Mouse (Mus musculus) liver, adult 2 months (tissue): ENCODE measurements around the gene P4hb. TPM values are rescaled to one million over a fixed set of nuclear protein-coding genes. Genes with fewer than 3 reads are reported as not detected.

Source experiments
- DNase-seq: peaks from one replicate; pipeline ENCODE4 v3.0.0-alpha.2; 2011; ENCODE audit warnings: low read depth, low spot score; ENCODE audit errors: extremely low read depth
- H3K27ac ChIP-seq: fragments of 200-500 bp; replicated peaks from 2 replicates; pipeline ENCODE4 v1.5.1; 2012; ENCODE audit warnings: low read depth, mild to moderate bottlenecking, control low read depth, inconsistent platforms, low read length; ENCODE audit not compliant: insufficient read depth
- H3K27me3 ChIP-seq: fragments of 200-500 bp; 2 replicates; pipeline ENCODE4 v1.6.1; 2012; ENCODE audit warnings: mild to moderate bottlenecking, moderate library complexity, low read length, inconsistent platforms; ENCODE audit not compliant: control insufficient read depth, insufficient read depth
- H3K36me3 ChIP-seq: fragments of 200-500 bp; 2 replicates; pipeline ENCODE4 v1.6.1; 2012; ENCODE audit warnings: low read length, inconsistent platforms; ENCODE audit not compliant: control insufficient read depth, insufficient read depth
- H3K4me1 ChIP-seq: fragments of 200-500 bp; 2 replicates; pipeline ENCODE4 v1.6.1; 2011; ENCODE audit warnings: low read length; ENCODE audit not compliant: control insufficient read depth, insufficient read depth
- H3K4me3 ChIP-seq: fragments of 200-500 bp; 2 replicates; pipeline ENCODE4 v1.5.1; 2011; ENCODE audit warnings: low read depth, mild to moderate bottlenecking, control low read depth, low read length, moderate library complexity; ENCODE audit not compliant: insufficient read depth
- H3K79me2 ChIP-seq: fragments of 200-500 bp; 2 replicates; pipeline ENCODE4 v1.6.1; 2012; ENCODE audit warnings: inconsistent platforms, mild to moderate bottlenecking, low read length, moderate library complexity; ENCODE audit not compliant: control insufficient read depth, insufficient read depth
- H3K9ac ChIP-seq: fragments of 200-500 bp; 2 replicates; pipeline ENCODE4 v1.6.1; 2012; ENCODE audit warnings: low read depth, mild to moderate bottlenecking, control low read depth, inconsistent platforms, low read length
- CTCF ChIP-seq: fragments of 200-500 bp; IDR thresholded peaks from 2 replicates; pipeline ENCODE4 v1.5.1; 2011; ENCODE audit warnings: low read depth, low read length, control low read depth
- POLR2A ChIP-seq: fragments of 200-500 bp; IDR thresholded peaks from 2 replicates; pipeline ENCODE4 v1.6.1; 2011; ENCODE audit warnings: low read length, control low read depth; ENCODE audit not compliant: insufficient read depth; ENCODE audit errors: extremely low read depth
- WGBS: fragments of 180-500 bp; shearing (Covaris S2); methylation state at CpG from one replicate; pipeline ENCODE4 v1.1.7; 2018; 5-methylcytosine and 5-hydroxymethylcytosine counted together
- polyA plus RNA-seq: library from polyadenylated mRNA; depleted of rRNA; stranded (reverse); fragments of >200 nt; gene quantifications from 2 replicates; pipeline ENCODE4 v1.2.3, GENCODE M21; 2012
- total RNA-seq: library from RNA; depleted of rRNA; stranded (reverse); fragments of >200 nt; gene quantifications from 2 replicates; pipeline ENCODE4 v1.2.3, GENCODE M21; 2014

The P4hb gene
- total and polyA plus RNA-seq, 2 experiments: 683 to 951 TPM

GRCm38 (mm10) chr11:120547469-120547868 lies 25.6 kb downstream of the P4hb start:
- no peak overlapping the region for H3K9ac ChIP-seq
- no peak for DNase-seq
- no peaks in the 10 kb centered on the region; the same call in 1 of the 2 replicates for H3K79me2 ChIP-seq
- WGBS: 38% methylated on average over 2 of the region's 2 CpGs
- no peak overlapping the region for H3K4me3 ChIP-seq
- no peak; the same call in 1 of the 2 replicates for TF ChIP-seq CTCF
- no peak for TF ChIP-seq POLR2A
- H3K36me3 ChIP-seq: no peaks in the 10 kb centered on the region
- H3K27ac ChIP-seq: no peak overlapping the region
- H3K4me1 ChIP-seq: peaks cover 14% of the 10 kb centered on the region
- no peaks in the 10 kb centered on the region for H3K27me3 ChIP-seq

- DNase-seq: no peak
- TF ChIP-seq POLR2A (no peak), CTCF (no peak)
- Histone ChIP-seq H3K4me1 (peaks cover 19% of the 10 kb centered on the region), H3K4me3 (no peak overlapping the region), H3K9ac (no peak overlapping the region), H3K27me3 (no peaks in the 10 kb centered on the region), H3K79me2 (no peaks in the 10 kb centered on the region; the same call in 1 of the 2 replicates), H3K27ac (no peak overlapping the region), H3K36me3 (no peaks in the 10 kb centered on the region)
- WGBS: 91% methylated on average over 3 of the region's 3 CpGs
Observed at GRCm38 (mm10) chr11:120545964-120546363, 27.1 kb downstream of the P4hb start.

GRCm38 (mm10) chr11:120542376-120542775 lies 30.7 kb downstream of the P4hb start:
- Histone ChIP-seq H3K27me3 (no peaks in the 10 kb centered on the region), H3K36me3 (no peaks in the 10 kb centered on the region), H3K79me2 (no peaks in the 10 kb centered on the region; the same call in 1 of the 2 replicates), H3K9ac (no peak overlapping the region; the same call in 1 of the 2 replicates), H3K4me3 (no peak overlapping the region), H3K4me1 (peaks cover 34% of the 10 kb centered on the region), H3K27ac (no peak overlapping the region; the same call in 1 of the 2 replicates)
- WGBS: 61% methylated on average over 6 of the region's 6 CpGs
- no peak for DNase-seq
- no peak for TF ChIP-seq POLR2A
- no peak for TF ChIP-seq CTCF

- peak; percentile 68 for DNase-seq
- 43% methylated on average over 4 of the region's 4 CpGs for WGBS
Observed at GRCm38 (mm10) chr11:120541907-120542306, 31.1 kb downstream of the P4hb start.

GRCm38 (mm10) chr11:120539285-120540014 lies 33.6 kb downstream of the P4hb start:
- WGBS: 20% methylated on average over 10 of the region's 10 CpGs
- H3K4me3 ChIP-seq: no peak overlapping the region
- peak overlapping the region; percentile 69 for H3K27ac ChIP-seq
- DNase-seq: peak; percentile 91
- peaks cover 2% of the 10 kb centered on the region; the same call in 1 of the 2 replicates for H3K36me3 ChIP-seq
- no peaks in the 10 kb centered on the region for H3K27me3 ChIP-seq
- H3K9ac ChIP-seq: peak overlapping the region; percentile 26
- peaks cover 36% of the 10 kb centered on the region for H3K4me1 ChIP-seq
- H3K79me2 ChIP-seq: peaks cover 5% of the 10 kb centered on the region; the same call in 1 of the 2 replicates
- TF ChIP-seq CTCF: no peak
- TF ChIP-seq POLR2A: no peak

More at GRCm38 (mm10) chr11:120541907-120542306, 31.1 kb downstream of the P4hb start:
- Histone ChIP-seq H3K27ac (peak overlapping the region; percentile 9; the same call in 1 of the 2 replicates), H3K36me3 (no peaks in the 10 kb centered on the region), H3K79me2 (no peaks in the 10 kb centered on the region; the same call in 1 of the 2 replicates), H3K4me3 (no peak overlapping the region), H3K27me3 (no peaks in the 10 kb centered on the region), H3K4me1 (peaks cover 32% of the 10 kb centered on the region), H3K9ac (no peak overlapping the region)
- TF ChIP-seq CTCF (peak; percentile 76), POLR2A (no peak)

- no peak for DNase-seq
- peaks cover 2% of the 10 kb centered on the region; the same call in 1 of the 2 replicates for H3K36me3 ChIP-seq
- H3K27ac ChIP-seq: peak overlapping the region; percentile 64
- no peak overlapping the region for H3K4me3 ChIP-seq
- no peak for TF ChIP-seq POLR2A
- no peak for TF ChIP-seq CTCF
- peaks cover 7% of the 10 kb centered on the region; the same call in 1 of the 2 replicates for H3K79me2 ChIP-seq
- no peaks in the 10 kb centered on the region for H3K27me3 ChIP-seq
- peak overlapping the region; percentile 7 for H3K9ac ChIP-seq
- WGBS: 25% methylated on average over 8 of the region's 8 CpGs
- peaks cover 38% of the 10 kb centered on the region for H3K4me1 ChIP-seq
Observed at GRCm38 (mm10) chr11:120538955-120539284, 34.1 kb downstream of the P4hb start.
